Mouse (Mus musculus) E14TG2a.4 (cell line): ENCODE data around the gene Il17a.

Source experiments
- CTCF ChIP-seq: conservative IDR thresholded peaks from 2 replicates; pipeline ENCODE4 v1.5.1; 2014; ENCODE audit warnings: low read length
- NANOG ChIP-seq: IDR thresholded peaks from 2 replicates; pipeline ENCODE4 v1.6.1; 2014; ENCODE audit warnings: borderline replicate concordance, low read length, mixed read lengths
- POU5F1 ChIP-seq: IDR thresholded peaks from 2 replicates; pipeline ENCODE4 v1.6.1; 2014; ENCODE audit warnings: low read length, borderline replicate concordance

GRCm38 (mm10) chr1:20754439-20754838, 23.7 kb downstream of the Il17a start:
- TF ChIP-seq CTCF (no peak), POU5F1 (no peak), NANOG (no peak)
